Mouse (Mus musculus) hindbrain, embryonic 10.5 days (tissue): ENCODE measurements around the gene Pik3cd. TPM values are rescaled to one million over a fixed set of nuclear protein-coding genes. Genes with fewer than 3 reads are reported as not detected.

Source experiments
- DNase-seq: peaks from one replicate; pipeline ENCODE4 v3.0.0-alpha.2; 2017; ENCODE audit warnings: low spot score
- H3K27ac ChIP-seq: fragments of 300-500 bp; sonication (generic); 2 replicates; pipeline ENCODE4 v1.5.1; 2016; ENCODE audit warnings: mild to moderate bottlenecking, moderate library complexity
- H3K27me3 ChIP-seq: fragments of 300-500 bp; sonication (generic); 2 replicates; pipeline ENCODE4 v1.6.1; 2016; ENCODE audit warnings: mild to moderate bottlenecking; ENCODE audit not compliant: poor library complexity, insufficient read depth, severe bottlenecking
- H3K36me3 ChIP-seq: fragments of 300-500 bp; sonication (generic); 2 replicates; pipeline ENCODE4 v1.6.1; 2016; ENCODE audit warnings: mild to moderate bottlenecking, moderate library complexity
- H3K4me1 ChIP-seq: fragments of 300-500 bp; sonication (generic); replicated peaks from 2 replicates; pipeline ENCODE4 v1.6.1; 2016; ENCODE audit warnings: mild to moderate bottlenecking
- H3K4me3 ChIP-seq: fragments of 300-500 bp; sonication (generic); 2 replicates; pipeline ENCODE4 v1.5.1; 2016; ENCODE audit warnings: mild to moderate bottlenecking, moderate library complexity
- H3K9me3 ChIP-seq: fragments of 300-500 bp; sonication (generic); 2 replicates; pipeline ENCODE4 v1.6.1; 2016; ENCODE audit warnings: mild to moderate bottlenecking, moderate library complexity
- WGBS: fragments of 180-500 bp; shearing (Covaris S2); methylation state at CpG from one replicate; pipeline ENCODE4 v1.1.7; 2016; 5-methylcytosine and 5-hydroxymethylcytosine counted together
- polyA plus RNA-seq: library from polyadenylated mRNA; unstranded; fragments of >200 nt; fragmentation: Nextera tagmentation; extraction: Ambion mirVana; gene quantifications from 2 replicates; pipeline ENCODE4 v1.2.1, GENCODE M21; 2016

Gene Pik3cd
- polyA plus RNA-seq, 1 experiment from 2014 or later, result 17.2 TPM

- Histone ChIP-seq H3K27me3 (no peaks in the 10 kb centered on the region), H3K4me3 (no peak overlapping the region), H3K27ac (no peak overlapping the region), H3K9me3 (no peaks in the 10 kb centered on the region), H3K4me1 (no peaks in the 10 kb centered on the region), H3K36me3 (peaks cover 90% of the 10 kb centered on the region)
- DNase-seq, result peak; percentile 30
- 93% methylated on average over 4 of the region's 4 CpGs for WGBS
Observed at GRCm38 (mm10) chr4:149654232-149654631, 48.1 kb downstream of the Pik3cd start.

GRCm38 (mm10) chr4:149650493-149651193 lies 51.7 kb downstream of the Pik3cd start:
- Histone ChIP-seq H3K4me1 (no peaks in the 10 kb centered on the region), H3K27ac (no peak overlapping the region), H3K36me3 (peaks cover 100% of the 10 kb centered on the region), H3K27me3 (no peaks in the 10 kb centered on the region), H3K4me3 (no peak overlapping the region), H3K9me3 (no peaks in the 10 kb centered on the region)
- DNase-seq, result peak; percentile 73
- 75% methylated on average over 24 of the region's 24 CpGs for WGBS

GRCm38 (mm10) chr4:149648031-149648805 lies 54.2 kb downstream of the Pik3cd start:
- H3K36me3 ChIP-seq, result peaks cover 99% of the 10 kb centered on the region
- H3K4me1 ChIP-seq, result no peaks in the 10 kb centered on the region
- no peaks in the 10 kb centered on the region for H3K27me3 ChIP-seq
- no peak overlapping the region for H3K27ac ChIP-seq
- DNase-seq, result no peak
- no peaks in the 10 kb centered on the region for H3K9me3 ChIP-seq
- 90% methylated on average over 20 of the region's 20 CpGs for WGBS
- H3K4me3 ChIP-seq, result no peak overlapping the region

DNA sequence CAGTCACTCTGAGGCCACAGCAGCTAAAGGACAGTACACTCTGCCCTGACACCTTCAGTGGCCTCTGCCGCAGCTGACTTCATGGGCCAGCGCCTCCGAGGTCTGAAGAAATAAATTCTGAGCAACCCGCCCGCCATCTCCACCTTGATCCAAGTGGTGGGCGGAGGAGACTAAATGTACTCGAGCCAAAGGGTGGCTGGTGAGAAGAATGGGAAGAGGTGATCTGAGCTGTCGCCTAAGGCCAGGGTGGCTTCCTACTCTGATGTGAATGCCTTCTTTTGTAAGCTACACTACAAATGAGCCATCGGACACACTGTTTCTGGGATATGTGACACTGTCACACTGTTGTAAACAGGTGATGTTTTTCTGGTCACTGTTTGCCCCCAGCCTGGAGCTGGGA lies 56.6 kb downstream of the Pik3cd start:
- 94% methylated on average over 9 of the region's 9 CpGs for WGBS
- H3K4me1 ChIP-seq, result peaks cover 12% of the 10 kb centered on the region
- H3K27ac ChIP-seq, result no peak overlapping the region
- H3K36me3 ChIP-seq, result peaks cover 99% of the 10 kb centered on the region
- H3K27me3 ChIP-seq, result no peaks in the 10 kb centered on the region
- no peak overlapping the region for H3K4me3 ChIP-seq
- DNase-seq, result no peak
- no peaks in the 10 kb centered on the region for H3K9me3 ChIP-seq

- H3K27me3 ChIP-seq, result no peaks in the 10 kb centered on the region
- H3K9me3 ChIP-seq, result no peaks in the 10 kb centered on the region
- 0 out of 2 replicates have a peak overlapping the region, but pooled peaks have one; percentile 23 for H3K27ac ChIP-seq
- no peak overlapping the region for H3K4me3 ChIP-seq
- peaks cover 14% of the 10 kb centered on the region for H3K4me1 ChIP-seq
- 81% methylated on average over 5 of the region's 5 CpGs for WGBS
- H3K36me3 ChIP-seq, result peaks cover 98% of the 10 kb centered on the region
- no peak for DNase-seq
Observed at GRCm38 (mm10) chr4:149641956-149642355, 60.4 kb downstream of the Pik3cd start.

DNA sequence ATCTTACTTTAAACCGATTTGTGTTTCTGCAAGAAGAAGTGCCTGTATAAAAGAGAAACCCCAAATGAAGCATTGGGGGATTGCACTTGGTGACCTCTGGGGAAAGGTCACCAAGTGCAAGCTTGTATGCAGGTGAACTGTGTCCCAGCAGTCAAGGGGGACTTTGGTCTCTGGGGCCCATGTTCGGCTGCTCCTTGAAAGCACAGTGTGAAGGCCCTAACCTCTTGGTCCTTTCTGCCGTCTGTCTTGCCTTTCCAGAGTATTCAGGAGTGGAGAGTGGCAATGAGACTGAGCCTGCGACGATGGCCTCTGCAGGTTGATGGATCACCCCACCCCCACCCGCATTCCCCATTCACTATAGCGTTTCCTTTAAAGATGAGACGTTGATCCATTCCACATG lies 61.0 kb downstream of the Pik3cd start:
- Histone ChIP-seq H3K9me3 (no peaks in the 10 kb centered on the region), H3K4me3 (no peak overlapping the region), H3K4me1 (peaks cover 14% of the 10 kb centered on the region), H3K36me3 (peaks cover 98% of the 10 kb centered on the region), H3K27me3 (no peaks in the 10 kb centered on the region), H3K27ac (peak overlapping the region; percentile 23; the same call in 1 of the 2 replicates)
- WGBS, result 72% methylated on average over 8 of the region's 8 CpGs
- no peak for DNase-seq

DNA sequence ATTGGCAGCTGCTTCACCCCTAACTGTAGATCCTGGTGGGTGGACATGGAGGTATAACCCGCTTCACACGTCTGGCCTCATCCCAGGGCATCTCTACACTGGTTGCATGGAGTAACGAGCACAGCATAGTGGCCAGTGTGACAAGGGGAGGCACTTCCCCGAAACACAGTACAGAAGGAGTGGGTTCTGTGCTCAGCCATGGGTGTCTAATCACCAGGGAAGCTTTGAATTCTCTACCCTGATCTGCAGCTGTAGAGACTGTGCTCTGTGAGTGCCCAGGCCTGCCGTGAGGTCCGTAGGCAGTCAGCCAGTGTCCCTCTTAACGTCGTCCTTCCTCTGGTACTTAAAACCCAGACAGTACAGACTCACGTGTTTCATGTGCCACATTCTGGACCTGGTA lies 61.5 kb downstream of the Pik3cd start:
- no peak for DNase-seq
- no peak overlapping the region for H3K4me3 ChIP-seq
- peaks cover 14% of the 10 kb centered on the region for H3K4me1 ChIP-seq
- 0 out of 2 replicates have a peak overlapping the region, but pooled peaks have one; percentile 23 for H3K27ac ChIP-seq
- H3K36me3 ChIP-seq, result peaks cover 98% of the 10 kb centered on the region
- H3K9me3 ChIP-seq, result no peaks in the 10 kb centered on the region
- WGBS, result 79% methylated on average over 9 of the region's 9 CpGs
- no peaks in the 10 kb centered on the region for H3K27me3 ChIP-seq

DNA sequence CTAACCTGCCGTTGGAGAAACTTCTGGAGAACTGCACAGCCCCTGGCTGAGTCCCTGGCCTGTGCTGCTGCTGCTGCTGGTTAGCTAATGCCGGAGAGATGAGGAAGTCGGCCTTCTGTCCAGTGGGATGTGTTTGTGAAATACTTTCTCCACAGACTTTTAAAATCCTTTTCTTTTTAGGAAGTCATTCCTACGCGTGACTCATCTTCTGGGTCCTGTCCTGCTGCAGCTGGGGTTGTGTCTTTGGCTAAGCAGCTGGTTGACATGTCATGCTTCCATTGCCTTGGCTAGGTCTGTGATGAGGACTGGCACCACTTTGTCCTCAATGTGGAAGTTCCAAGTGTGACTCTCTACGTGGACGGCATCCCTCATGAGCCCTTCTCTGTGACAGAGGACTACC lies 64.4 kb downstream of the Pik3cd start:
- H3K36me3 ChIP-seq, result peaks cover 99% of the 10 kb centered on the region
- 96% methylated on average over 7 of the region's 7 CpGs for WGBS
- no peak overlapping the region for H3K4me3 ChIP-seq
- H3K4me1 ChIP-seq, result peaks cover 14% of the 10 kb centered on the region
- no peak for DNase-seq
- H3K9me3 ChIP-seq, result no peaks in the 10 kb centered on the region
- H3K27ac ChIP-seq, result no peak overlapping the region
- H3K27me3 ChIP-seq, result no peaks in the 10 kb centered on the region

DNA sequence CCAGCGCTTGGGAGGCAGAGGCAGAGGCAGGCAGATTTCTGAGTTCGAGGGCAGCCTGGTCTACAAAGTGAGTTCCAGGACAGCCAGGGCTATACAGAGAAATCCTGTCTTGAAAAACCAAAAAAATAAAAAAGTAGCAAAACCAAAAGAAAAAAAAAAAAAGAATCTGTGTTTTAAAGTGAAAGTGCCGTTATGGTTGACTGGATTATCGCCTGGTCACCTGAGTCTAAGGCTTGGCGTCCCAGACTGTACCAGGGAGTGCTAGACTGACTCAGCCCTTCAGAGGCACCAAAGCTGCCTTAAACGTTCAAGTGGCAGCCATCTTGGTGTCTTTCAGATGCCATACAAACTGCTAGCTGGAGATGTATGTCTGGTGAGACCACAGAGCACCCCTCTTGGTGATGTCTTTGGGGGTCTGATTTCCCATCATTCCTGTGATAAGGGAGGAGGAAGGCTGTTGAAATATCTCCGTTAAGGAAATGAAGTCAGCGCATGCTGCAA lies 66.4 kb downstream of the Pik3cd start:
- WGBS, result 92% methylated on average over 8 of the region's 8 CpGs
- Histone ChIP-seq H3K4me1 (peaks cover 5% of the 10 kb centered on the region), H3K36me3 (peaks cover 99% of the 10 kb centered on the region), H3K9me3 (no peaks in the 10 kb centered on the region), H3K27me3 (no peaks in the 10 kb centered on the region), H3K4me3 (no peak overlapping the region), H3K27ac (no peak overlapping the region)
- DNase-seq, result no peak

DNA sequence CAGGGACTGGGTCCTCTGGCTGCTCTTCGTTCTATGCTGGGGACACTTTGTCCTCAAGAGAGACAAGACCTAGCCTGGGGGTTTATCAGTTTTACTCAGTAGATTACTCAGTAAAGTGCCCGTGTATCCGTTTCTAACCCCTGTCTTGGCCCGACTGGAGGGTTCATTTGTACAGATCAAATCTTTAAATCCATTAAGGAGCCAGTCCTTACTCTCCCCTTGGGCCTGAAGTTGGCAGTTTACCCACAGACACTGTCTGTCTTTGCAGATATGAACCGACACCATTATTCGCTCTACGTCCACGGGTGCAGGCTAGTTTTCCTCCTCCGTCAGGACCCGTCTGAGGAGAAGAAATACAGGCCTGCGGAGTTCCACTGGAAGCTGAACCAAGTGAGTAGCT lies 67.4 kb downstream of the Pik3cd start:
- no peak for DNase-seq
- 94% methylated on average over 11 of the region's 11 CpGs for WGBS
- no peak overlapping the region for H3K27ac ChIP-seq
- peaks cover 99% of the 10 kb centered on the region for H3K36me3 ChIP-seq
- H3K4me1 ChIP-seq, result no peaks in the 10 kb centered on the region
- no peak overlapping the region for H3K4me3 ChIP-seq
- no peaks in the 10 kb centered on the region for H3K9me3 ChIP-seq
- no peaks in the 10 kb centered on the region for H3K27me3 ChIP-seq

DNA sequence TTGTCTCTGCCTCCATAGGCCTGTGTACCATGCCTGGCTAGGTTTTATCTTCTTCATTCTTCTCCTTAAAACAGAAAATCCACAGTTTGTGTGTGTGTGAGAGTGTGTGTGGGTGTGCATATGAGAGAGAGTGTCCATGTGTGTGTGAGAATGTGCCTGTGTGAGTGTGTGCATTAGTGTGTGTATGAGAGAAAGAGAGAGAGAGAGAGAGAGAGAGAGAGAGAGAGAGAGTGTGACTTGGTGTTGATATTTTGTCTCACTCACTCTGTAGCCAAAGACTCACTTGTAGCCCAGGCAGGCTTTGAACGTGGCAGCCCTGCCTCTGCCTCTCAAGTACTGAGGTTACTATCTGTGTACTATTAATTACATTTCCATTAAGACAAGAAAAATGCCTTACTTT lies 68.2 kb downstream of the Pik3cd start:
- no peak overlapping the region for H3K4me3 ChIP-seq
- H3K9me3 ChIP-seq, result no peaks in the 10 kb centered on the region
- 82% methylated on average over 1 of the region's 1 CpGs for WGBS
- DNase-seq, result no peak
- no peaks in the 10 kb centered on the region for H3K4me1 ChIP-seq
- H3K27me3 ChIP-seq, result no peaks in the 10 kb centered on the region
- peaks cover 97% of the 10 kb centered on the region for H3K36me3 ChIP-seq
- no peak overlapping the region for H3K27ac ChIP-seq

DNA sequence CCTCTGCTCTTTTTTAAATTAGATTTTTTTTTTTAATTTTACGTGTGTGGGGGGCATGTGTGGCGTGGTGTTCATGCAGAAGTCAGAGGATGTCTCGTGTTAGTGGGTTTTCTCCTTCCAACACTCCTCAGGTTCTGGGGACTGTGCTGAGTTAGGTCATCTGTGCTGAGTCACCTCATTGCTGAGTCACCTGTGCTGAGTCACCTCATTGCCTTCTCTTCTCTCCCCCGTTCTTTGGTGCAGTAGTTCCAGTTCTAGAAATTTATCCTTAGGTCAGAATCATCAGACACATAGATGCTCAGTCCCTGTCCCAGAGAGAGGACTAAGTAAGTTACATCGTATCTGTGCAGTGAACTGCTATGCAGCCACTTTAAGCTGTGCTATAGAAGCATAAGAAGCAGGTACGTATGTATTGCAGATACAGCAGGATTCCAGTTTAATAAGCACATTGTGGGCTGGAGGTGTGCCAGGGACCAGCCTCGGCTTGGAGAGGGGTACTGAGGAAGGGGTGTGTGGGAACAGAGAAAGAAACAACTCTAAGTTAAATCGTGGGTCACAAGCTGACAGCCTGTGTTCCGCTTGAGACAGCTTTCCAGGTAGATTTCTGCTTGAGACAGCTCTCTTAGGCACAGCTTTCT lies 69.6 kb downstream of the Pik3cd start:
- H3K36me3 ChIP-seq, result peaks cover 92% of the 10 kb centered on the region
- H3K4me3 ChIP-seq, result no peak overlapping the region
- H3K4me1 ChIP-seq, result no peaks in the 10 kb centered on the region; the same call in 1 of the 2 replicates
- H3K27ac ChIP-seq, result no peak overlapping the region
- WGBS, result 91% methylated on average over 9 of the region's 9 CpGs
- no peak for DNase-seq
- no peaks in the 10 kb centered on the region for H3K27me3 ChIP-seq
- no peaks in the 10 kb centered on the region for H3K9me3 ChIP-seq

- WGBS, result 83% methylated on average over 9 of the region's 9 CpGs
- DNase-seq, result no peak
Observed at GRCm38 (mm10) chr4:149628810-149629209, 73.6 kb downstream of the Pik3cd start.

More at GRCm38 (mm10) chr4:149628810-149629209, 73.6 kb downstream of the Pik3cd start:
- Histone ChIP-seq H3K36me3 (peaks cover 60% of the 10 kb centered on the region), H3K4me1 (peaks cover 25% of the 10 kb centered on the region), H3K27ac (no peak overlapping the region), H3K27me3 (no peaks in the 10 kb centered on the region), H3K9me3 (no peaks in the 10 kb centered on the region), H3K4me3 (no peak overlapping the region)
